Mouse (Mus musculus): Measurements from ENCODE around the gene Exoc3l4.

- TF ChIP-seq POLR2A (IDR thresholded peaks at IDR 0.05; ENCODE audit: low read depth, low read length) (no peak), CTCF (conservative IDR thresholded peaks at IDR 0.05; ENCODE audit: insufficient read depth, insufficient read length, low read depth, low read length) (no peak)
These were observed 19.4 kb downstream of the Exoc3l4 start for GRCm38 (mm10) chr12:111436170-111436569.

Data from kidney, adult 2 months (tissue).